Mouse (Mus musculus) liver, embryonic 14.5 days (tissue): ENCODE data around the gene Afap1.

ENCODE experiments used
- CTCF ChIP-seq: IDR thresholded peaks from 2 replicates; pipeline ENCODE4 v1.5.1; 2016; ENCODE audit warnings: antibody characterized with exemption, low read depth, control low read depth
- EP300 ChIP-seq: IDR thresholded peaks from 2 replicates; pipeline ENCODE4 v1.6.1; 2016; ENCODE audit warnings: antibody characterized with exemption, low read depth

GRCm38 (mm10) chr5:35900401-35901225 is 7.5 kb downstream of the Afap1 start:
- TF ChIP-seq CTCF (no peak), EP300 (no peak)
